Mouse (Mus musculus): ENCODE measurements around the gene Rab3ip.

The Rab3ip gene

DNA sequence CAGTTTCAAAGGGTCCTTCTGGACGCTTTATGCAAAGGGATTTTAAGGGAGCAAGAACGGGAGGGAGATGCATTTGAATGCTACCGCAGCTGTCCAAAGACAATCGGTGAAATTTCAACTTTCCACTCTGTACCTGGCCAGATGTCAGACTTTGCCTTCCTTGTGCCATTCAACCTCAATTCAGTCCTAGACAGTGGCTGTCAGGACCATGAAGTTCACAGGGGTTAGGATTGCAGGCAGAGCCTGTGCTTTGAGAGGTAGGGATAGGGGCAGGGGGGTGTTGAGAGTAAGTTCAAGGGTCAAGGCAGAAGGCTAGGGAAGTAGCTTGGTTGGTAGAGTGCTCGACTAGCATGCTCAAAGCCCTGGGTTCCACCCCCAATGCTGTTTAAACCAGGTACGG is 79.8 kb downstream of the Rab3ip start:
- DNase-seq (ENCODE audit: inconsistent ontology term) = no peak

Data from Muller cell, postnatal 12 days (primary cell).